Mouse (Mus musculus) layer of hippocampus, postnatal 36 days (tissue): Measurements from ENCODE around the gene Hoxc10. TPM values are rescaled to one million over a fixed set of nuclear protein-coding genes. Genes with fewer than 3 reads are reported as not detected.

Source experiments
- DNase-seq, 2 experiments: peaks; one replicate each; pipeline ENCODE4 v3.0.0; 2022
- total RNA-seq, 2 experiments: library from RNA; stranded (reverse); gene quantifications; 2 replicates each; pipeline ENCODE4 v1.2.3; 2021

Gene Hoxc10
- total RNA-seq, 2 experiments from 2014 or later, result not detected

DNA sequence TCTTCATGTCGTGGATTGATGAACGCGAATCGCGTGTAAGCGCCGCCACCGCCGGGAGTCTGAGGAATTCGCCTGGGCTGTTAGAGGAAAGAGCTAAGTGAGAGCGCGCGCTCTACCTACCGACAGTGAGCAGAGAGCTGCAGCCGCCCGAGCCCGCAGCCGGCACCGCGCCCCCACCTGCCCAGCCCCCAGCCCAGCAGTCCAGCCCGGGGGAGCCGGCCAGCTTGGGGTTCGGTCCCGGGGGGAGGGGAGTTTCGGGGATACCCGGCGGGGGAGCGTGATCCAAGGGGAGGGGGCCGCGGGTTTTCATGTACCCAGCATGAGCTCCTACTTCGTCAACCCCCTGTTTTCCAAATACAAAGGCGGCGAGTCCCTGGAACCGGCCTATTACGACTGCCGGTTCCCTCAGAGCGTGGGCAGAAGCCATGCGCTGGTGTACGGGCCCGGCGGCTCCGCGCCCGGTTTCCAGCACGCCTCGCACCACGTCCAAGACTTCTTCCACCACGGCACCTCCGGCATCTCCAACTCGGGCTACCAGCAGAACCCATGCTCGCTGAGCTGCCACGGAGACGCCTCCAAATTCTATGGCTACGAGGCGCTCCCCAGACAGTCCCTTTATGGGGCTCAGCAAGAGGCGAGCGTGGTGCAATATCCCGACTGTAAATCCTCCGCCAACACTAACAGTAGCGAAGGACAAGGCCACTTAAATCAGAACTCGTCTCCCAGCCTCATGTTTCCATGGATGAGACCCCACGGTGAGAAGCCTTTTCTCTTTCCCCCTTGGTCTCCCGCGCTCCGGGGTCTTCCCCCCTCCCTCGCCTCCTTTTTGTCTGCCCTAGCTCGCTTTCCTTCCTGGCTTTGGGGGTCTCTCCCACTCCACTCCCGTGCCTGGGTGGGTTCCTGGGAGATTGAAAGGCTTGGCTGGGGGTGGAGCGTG, 24.1 kb downstream of the Hoxc10 start, which contains the start of gene Hoxc8:
TSS of gene Hoxc8 (plus strand) at position 147 of the 937 bp plus-strand sequence.
- DNase-seq, result no peak

DNA sequence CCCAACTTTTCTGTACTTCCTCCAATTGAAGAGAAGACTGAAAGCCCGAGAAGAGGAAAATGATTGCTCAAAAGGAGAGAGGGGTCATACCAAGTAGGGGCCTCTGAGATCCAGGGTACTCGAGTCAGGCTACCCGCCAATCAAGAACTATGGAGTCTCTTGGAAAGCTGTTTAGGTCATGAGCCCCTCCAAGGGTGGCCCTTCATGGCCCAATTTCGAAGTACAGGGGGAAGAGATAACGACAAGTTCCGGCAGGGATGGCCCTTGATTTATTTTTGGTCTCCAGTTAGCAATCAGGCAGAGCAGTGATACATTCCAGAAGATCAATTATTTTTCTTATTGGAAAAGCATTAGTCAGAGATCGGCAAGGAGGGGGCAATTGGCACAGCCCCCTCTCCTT, 25.2 kb downstream of the Hoxc10 start:
- DNase-seq, result no peak

DNA sequence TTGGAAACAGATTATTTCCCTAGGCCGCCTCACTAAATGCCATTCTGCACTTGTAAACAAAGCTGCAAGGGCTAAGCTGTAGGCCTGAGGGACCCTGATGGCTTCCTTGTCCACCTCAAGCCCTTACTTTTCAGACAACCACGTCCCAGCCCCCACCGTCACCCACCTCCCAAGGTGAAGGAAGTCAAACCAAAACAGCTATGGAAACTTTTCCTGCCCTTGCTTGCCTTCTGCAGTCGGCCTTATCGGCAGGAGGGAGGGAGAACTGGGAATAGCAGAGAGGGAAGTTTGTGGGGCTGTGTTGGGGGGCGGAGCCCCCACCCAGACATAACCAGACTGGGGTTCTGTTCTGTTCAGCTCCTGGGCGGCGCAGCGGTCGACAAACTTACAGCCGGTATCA, 25.6 kb downstream of the Hoxc10 start:
- no peak for DNase-seq

DNA sequence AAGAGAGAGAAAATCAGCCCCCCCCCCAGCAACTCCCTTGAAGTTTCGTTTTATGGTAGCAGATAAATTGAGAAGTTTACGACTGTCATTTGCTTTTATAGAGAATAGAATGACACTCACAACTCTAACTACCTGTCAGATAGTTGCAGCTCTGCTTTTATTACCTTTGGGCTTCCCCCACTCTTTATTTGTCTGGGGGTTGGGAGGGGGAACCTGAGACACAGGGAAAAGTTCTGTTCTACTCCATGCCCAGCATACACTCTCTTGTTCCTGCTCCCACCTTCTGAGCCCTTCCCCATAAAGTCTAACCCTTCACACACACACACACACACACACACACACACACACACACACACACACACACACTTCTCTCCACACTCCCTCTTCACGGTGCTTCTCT, 26.3 kb downstream of the Hoxc10 start:
- DNase-seq, result no peak

DNA sequence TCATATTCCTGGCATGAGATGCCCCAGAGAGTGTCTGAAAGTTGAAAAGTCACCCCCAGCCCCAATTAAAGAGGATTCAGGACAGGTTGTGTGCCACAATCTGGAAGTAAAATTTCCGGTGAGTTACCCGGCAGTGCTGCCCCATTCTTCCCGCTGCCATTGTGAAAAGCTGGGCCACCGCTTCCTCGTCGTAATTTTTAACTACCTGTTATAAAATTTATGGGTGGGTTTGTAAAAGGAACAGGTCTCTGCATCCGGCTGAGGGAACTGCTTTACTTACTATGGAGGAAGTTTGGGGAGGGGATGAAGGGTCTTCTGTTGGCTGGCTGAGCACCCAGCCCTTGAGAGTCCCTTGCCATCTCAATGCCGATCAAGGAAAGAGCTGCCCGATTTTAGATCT, 30.0 kb downstream of the Hoxc10 start:
- no peak for DNase-seq

DNA sequence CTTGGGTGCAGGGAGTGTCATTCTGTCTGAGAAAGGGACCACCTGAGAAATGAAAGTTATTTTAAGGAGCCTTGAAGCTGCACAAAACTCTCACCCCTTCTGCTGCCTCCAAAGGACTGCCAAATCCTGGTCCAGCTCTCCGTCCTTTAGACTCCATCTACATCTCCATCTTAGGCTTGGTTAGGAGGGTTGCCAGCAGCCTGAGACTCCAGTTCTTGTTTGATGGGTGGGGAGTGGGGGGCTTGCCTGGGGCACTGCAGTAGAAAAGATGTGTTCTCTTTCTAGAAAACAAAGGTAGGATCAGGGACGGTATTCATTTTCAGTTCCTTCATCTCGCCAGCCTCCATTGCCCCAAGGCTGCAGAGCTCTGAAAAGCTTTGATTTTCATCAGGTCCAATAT, 30.8 kb downstream of the Hoxc10 start:
- no peak for DNase-seq

DNA sequence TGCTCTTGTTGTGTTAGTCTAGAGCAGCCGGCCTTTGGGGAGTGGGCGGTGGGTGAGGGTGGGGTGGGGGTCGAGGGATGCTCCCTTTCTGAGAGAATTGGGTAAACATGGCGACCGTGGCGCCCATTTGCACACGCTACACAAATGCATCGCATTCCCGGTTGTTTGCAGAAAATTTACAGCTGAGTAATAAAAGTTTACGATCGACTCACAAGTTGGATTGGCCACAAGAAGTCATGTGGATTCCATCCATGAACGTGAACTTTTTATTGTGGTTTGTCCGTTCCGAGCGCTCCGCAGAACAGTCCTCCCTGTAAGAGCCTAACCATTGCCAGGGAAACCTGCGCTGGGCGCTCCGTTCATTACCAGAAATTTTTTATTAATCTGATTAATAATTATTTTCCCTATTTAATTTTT, 31.4 kb downstream of the Hoxc10 start, which contains the start of gene Hoxc6:
TSS of gene Hoxc6 (plus strand) at position 319 of the 417 bp plus-strand sequence.
- no peak for DNase-seq

DNA sequence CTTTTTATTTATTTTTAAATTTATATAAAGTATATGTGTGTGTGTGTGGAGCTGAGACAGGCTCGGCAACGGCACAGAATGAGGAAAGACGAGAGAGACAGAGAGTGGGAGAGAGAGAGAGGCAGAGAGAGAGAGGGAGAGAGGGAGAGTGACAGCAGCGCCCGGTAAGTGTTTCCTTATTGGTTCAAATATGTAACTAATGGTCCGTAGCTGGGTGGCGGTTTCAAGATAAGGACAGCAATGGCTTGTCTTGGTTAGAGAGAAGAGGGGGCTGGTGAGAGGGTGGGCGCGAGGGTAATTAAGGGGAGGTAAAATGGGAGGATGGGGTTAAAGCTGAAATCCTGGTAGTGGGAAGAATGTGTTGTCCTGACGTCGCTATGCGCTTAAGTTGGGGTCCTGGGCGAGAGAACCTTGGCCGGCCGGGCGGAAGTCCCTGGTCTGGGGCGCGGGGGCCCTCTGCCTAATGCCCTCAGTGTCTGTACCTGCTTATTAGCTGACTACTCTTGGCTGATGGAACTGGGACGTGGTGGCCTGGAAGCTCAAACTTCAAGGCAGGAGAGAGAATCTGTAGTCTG, 32.1 kb downstream of the Hoxc10 start:
- DNase-seq, result no peak

DNA sequence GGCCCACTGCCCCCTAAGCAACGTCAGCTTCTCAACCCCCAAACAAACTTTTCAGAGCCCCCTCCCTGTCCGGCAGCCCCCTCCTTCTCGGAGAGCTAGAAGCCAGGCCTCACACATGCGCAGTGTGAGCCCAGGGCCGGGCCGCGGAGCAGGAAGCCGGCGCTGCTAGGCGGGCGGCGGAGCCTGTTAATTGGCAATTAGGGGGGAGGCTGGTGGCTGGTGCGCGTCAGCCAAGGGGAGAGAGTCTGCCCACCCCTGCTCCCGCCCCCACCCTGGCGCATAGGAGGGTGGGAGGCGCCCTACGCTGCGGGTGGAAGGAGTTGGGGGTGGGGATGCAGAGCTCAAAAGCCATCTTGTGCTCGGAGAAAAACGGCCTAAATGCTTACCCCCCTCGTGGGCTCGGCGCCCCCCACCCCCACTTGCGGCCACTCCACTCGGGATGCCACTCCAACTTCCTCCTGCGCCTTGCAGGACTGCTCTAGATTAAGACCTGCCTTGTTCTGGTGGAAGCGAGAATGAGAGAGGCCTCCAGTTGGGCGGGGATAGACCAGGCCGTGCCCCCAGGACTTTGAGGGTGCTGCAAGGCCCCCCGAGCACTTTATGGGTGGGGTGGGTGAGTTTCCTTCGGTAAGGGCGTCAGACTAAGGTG, 32.7 kb downstream of the Hoxc10 start:
- no peak for DNase-seq

DNA sequence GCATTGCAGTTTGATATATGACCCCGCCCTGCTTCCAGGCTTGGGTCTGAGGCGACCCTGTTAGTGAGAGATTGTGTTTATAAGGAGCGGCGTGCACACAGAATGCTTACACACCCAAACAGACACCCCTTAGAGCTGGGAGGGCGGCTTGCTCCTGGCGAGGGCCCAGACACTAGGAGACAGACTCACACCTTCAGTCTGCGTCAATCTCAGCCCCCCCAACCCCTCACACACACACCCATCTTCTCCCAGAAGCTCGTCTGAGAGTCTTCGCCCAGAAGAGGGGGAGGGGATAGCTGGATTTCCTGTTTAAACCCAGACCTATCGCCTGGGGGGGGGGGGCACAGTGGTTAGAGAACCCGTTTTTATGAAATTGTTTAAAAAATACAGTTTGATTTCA, 33.4 kb downstream of the Hoxc10 start:
- DNase-seq, result no peak

DNA sequence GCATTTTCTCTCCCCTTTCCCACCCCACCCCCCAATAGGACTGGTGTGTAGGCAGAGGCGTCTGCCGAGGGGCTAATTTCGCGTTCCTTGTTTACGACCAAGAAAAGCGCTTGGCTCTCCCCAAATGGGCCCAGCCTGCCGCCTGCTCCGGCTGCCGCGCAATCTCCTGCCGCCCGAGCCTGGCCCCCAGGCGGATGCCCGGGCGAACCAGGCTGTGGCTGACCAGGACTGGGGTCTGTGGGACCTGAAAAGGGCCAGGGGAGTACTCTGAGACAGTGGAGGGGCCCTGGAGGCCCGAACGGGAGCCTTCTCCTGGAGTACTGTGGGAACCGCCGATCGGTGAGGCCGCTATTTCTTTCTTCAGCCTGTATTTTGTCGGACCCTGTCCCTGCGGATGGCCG, 33.9 kb downstream of the Hoxc10 start:
- no peak for DNase-seq

DNA sequence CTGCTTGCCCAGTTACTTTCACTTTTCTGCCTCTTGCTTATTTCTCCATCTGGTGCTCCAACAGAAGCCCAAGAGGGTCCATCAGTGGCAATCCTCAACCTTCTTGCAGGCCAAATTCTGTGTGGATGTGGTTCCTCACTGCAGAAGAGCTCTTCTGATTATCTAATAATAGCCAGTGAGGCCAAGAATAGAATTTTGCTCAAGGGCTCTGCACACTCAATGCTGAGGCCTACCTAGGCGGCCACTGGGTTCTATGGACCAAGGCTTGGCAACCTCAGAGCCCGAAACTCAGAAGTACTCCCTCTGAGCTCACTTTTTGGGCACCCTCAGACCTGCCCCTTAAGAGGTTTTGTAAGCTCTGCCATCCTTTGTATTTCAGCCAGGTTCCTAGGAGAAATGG, 34.8 kb downstream of the Hoxc10 start:
- DNase-seq, result no peak

DNA sequence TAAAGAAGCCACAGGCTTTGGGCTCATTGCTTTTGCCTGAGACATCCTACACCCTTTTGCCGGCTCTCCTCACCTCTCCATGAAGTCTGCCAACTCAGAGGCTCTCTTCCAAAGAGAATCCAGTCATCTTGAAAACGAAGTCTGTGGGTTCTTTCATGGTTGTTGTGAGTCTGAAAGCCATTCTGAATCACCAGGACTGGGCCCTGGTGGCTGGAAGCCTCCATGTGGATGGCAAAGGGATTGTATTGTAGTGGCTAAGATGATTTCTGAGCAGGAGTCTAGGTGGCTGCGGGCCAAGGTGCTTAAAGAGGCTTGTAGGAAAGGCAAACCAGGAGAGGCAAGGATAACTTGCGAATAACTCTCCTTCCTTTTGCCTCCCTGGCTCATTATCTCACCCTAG, 35.6 kb downstream of the Hoxc10 start:
- DNase-seq, result no peak

DNA sequence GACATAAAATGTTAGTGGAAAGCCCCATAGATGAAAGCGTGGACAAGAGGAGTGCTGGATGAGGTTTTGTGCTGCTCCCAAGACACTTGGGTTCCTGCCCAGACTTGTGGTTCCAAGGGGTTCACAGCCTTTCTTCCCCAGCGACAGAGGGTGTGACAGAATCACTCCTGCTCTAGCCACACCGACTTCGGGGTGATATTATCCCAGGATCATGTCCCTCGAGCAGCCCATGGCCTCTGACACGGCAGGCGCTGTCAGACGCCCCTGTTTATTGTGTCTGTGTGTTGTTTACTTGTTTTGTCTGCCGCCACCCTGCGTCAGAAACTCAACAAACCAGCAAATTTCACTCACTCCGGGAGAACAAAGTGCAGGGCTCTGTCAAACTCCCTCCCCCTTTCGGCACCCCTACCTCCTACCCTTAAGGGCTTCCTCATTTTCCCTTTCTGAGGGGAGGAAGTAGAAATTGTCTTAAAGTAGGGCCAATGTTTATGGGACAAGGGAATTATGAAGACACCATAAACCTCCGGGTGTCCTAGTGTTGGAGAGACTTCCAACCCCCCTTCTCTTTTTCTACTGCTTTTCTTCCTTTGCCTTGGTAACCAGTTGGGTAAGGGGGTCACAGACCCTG, 36.3 kb downstream of the Hoxc10 start:
- no peak for DNase-seq

DNA sequence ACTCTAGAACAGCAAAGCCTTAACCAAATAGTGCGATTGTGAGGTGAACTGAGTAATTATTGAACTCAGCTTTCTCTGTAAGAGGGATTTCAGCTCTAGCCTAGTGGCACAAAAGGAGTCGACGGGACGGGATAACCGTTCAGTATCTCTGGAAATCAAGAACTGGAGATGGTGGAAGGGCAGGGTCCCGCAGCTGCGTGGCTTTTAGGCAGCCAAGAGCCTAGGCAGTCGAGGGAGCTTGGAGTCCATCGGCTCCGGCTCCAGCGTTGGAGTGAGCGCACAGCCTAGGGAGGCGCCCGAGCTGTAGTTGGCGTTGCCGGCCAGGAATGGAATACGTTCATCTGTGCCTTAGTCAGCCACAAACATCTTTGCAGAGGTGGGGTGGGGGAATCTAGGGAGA, 38.7 kb downstream of the Hoxc10 start:
- DNase-seq, result no peak

DNA sequence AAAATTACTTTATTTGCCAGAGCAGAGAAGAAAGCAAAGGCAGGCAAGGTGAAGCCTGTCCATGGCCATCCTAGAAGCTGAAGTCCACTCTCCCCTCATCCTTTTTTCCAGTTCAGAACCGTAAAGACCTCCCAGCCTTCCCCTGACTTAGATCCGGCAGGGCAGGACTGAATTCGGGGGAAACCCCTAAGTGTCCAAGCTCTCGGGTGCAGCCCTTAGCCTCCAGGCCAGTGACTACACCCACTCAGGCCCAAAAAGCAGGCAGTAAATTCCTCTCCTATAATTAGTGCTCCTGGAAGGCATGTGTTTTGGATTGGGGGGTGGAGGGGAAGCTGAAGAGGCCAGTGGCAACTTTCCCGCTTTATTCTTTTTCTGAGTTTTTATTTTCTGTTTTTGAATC, 39.2 kb downstream of the Hoxc10 start:
- DNase-seq, result no peak

DNA sequence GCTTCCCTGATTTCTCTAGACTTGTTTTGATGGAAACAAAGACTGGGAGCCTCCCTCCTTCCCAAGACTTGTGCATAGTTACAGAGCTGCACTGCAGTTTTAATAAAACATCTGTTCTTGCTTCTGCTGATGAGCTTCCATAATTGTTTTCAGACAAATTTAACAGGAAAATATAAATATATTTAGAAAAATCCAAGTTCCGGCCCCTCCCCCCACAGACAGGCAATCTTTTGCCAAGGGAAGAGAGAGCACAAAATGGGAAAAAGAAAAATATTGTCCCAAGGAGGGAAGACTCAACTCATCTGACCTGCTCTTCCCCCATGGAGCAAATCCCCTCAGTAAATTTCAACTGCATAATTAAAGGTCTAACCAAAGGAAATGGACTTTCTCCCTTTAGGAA, 39.7 kb downstream of the Hoxc10 start:
- DNase-seq, result no peak

DNA sequence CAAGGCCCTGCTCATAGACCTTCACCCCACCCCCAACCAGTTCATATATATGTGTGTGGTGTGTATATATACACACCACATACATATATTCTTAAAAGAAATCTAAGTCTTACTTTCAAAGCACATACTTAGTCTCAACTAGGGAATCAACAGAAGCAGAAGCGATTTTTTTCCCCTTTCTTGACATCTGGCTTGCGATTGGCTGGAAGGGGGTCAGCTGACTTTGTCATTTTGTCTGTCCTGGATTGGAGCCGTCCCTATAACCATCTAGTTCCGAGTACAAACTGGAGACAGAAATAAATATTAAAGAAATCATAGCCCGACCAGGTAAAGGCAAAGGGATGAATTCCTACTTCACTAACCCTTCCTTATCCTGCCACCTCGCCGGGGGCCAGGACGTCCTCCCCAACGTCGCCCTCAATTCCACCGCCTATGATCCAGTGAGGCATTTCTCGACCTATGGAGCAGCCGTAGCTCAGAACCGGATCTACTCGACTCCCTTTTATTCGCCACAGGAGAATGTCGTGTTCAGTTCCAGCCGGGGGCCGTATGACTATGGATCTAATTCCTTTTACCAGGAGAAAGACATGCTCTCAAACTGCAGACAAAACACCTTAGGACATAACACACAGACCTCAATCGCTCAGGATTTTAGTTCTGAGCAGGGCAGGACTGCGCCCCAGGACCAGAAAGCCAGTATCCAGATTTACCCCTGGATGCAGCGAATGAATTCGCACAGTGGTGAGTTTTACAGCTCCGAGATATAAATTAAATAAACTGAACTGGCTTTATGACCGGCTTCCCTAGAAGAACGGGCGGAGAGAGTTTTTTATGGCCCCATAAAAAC, 42.9 kb downstream of the Hoxc10 start:
- no peak for DNase-seq

DNA sequence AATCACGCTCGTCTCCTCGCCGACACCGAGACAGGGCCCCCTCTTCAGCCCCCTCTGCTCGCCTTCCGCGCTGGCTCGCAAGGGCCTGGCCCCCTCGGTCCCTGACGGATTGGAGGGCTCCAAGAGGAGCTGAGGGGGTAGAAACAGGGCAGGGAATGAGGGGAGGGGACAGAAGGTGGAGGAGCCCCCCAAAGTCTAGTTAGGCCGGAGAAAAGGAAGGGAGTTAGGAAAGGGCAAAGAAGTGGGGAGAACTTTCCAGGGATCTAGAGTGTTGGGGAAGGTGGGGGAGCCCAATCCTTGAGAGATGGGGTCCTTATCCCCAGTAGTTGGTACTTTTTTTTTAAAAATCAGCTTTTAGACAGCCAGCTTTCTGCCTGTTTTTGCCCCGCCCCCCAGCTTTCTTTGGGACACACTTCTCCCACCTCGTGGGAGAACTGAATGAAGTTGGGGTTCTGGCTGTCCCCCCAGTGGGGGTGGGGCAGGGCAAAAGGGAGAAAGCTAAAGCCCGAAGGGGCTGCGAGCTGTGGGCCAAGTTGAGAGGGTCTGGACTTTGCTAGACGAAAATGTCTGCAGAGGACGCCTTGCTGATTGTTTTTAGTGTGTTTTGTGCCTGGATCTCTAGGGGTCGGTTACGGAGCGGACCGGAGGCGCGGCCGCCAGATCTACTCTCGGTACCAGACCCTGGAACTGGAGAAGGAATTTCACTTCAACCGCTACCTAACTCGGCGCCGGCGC, 43.7 kb downstream of the Hoxc10 start:
- no peak for DNase-seq

DNA sequence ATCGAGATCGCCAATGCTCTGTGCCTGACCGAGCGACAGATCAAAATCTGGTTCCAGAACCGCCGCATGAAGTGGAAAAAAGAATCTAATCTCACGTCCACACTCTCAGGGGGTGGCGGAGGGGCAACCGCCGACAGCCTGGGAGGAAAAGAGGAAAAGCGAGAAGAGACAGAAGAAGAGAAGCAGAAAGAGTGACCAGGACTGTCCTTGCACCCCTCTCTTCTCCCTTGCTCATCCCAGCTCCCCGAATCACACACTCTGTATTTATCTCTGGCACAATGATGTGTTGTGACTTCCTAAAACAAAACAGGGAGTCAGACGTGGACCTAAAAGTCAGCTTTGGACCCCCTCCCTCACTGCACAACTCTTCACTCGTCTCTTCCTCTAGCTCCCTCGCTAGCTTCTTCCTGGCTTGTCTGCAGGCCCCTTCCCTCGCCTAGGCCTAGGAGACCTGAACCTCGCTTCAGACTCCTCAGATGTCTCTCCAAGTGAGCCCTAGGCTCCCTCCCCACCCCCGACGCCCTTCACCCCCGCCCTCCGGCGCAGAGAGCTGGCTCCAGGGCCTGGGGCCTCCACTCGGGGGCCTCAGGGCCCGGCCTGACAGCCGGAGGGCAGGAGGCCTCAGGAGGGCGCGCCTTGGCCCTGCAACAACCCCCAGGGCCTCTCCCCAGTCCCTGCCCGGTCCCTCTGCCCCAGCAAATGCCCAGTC, 44.4 kb downstream of the Hoxc10 start:
- DNase-seq, result no peak
